Mouse (Mus musculus): ENCODE results near the gene Arf6.
"Not testable (repeated sequence)": the region's sequence is repeated elsewhere in the genome, so short reads cannot be mapped to it uniquely, and the experiment has no call there.

Gene Arf6

GRCm38 (mm10) chr12:69371854-69372671, at the start of gene Arf6, which contains the start of gene Gm9887:
Gene Arf6 (plus strand): TSS chr12:69372150.
Gene Gm9887 (minus strand): TSS chr12:69372458.
- DNase-seq = peak; percentile 99

GRCm38 (mm10) chr12:69331187-69331586, 40.8 kb upstream of the Arf6 start:
- DNase-seq = no peak

GRCm38 (mm10) chr12:69332147-69332546, 39.8 kb upstream of the Arf6 start:
- no peak for DNase-seq

GRCm38 (mm10) chr12:69333547-69333946, 38.4 kb upstream of the Arf6 start:
- peak; percentile 26 to 45 for DNase-seq

- DNase-seq = no peak
Measured at GRCm38 (mm10) chr12:69349928-69350327, 22.0 kb upstream of the Arf6 start.

- DNase-seq = no peak
Measured at GRCm38 (mm10) chr12:69351685-69352084, 20.3 kb upstream of the Arf6 start.

- DNase-seq = peak; percentile 85 to 89
Measured at GRCm38 (mm10) chr12:69356546-69357299, 15.2 kb upstream of the Arf6 start, which contains the start of gene Nemf. Gene Nemf (minus strand): TSS chr12:69357165.

GRCm38 (mm10) chr12:69357300-69357646, 14.7 kb upstream of the Arf6 start:
- no peak for DNase-seq

GRCm38 (mm10) chr12:69360655-69360996, 11.3 kb upstream of the Arf6 start:
- DNase-seq = peak; percentile 45 to 77

- DNase-seq = peak; percentile 99 to 100
Measured at GRCm38 (mm10) chr12:69360997-69361899, 10.7 kb upstream of the Arf6 start.

- no peak for DNase-seq
Measured at GRCm38 (mm10) chr12:69361919-69362318, 10.0 kb upstream of the Arf6 start.

GRCm38 (mm10) chr12:69362388-69362787, 9.6 kb upstream of the Arf6 start:
- DNase-seq = no peak

- not testable (repeated sequence) for DNase-seq
Measured at GRCm38 (mm10) chr12:69363110-69363509, 8.8 kb upstream of the Arf6 start.

- DNase-seq = peak; percentile 69 to 83
Measured at GRCm38 (mm10) chr12:69363899-69364762, 7.8 kb upstream of the Arf6 start.

GRCm38 (mm10) chr12:69365757-69366156, 6.2 kb upstream of the Arf6 start:
- no peak for DNase-seq

GRCm38 (mm10) chr12:69366424-69366823, 5.5 kb upstream of the Arf6 start:
- peak in 1 of 2 experiments; percentile 42 for DNase-seq

- no peak for DNase-seq
Measured at GRCm38 (mm10) chr12:69367557-69367956, 4.4 kb upstream of the Arf6 start.

- DNase-seq = no peak
Measured at GRCm38 (mm10) chr12:69370936-69371335, 1.0 kb upstream of the Arf6 start.

- no peak for DNase-seq
Measured at GRCm38 (mm10) chr12:69371421-69371853, 513 bp upstream of the Arf6 start.

GRCm38 (mm10) chr12:69372731-69373331, 881 bp downstream of the Arf6 start:
- peak; percentile 54 to 59 for DNase-seq

All from cerebellum, postnatal 14 days (tissue).